Mouse (Mus musculus): ENCODE measurements around the gene Syngap1. TPM values are rescaled to one million over a fixed set of nuclear protein-coding genes. Genes with fewer than 3 reads are reported as not detected.
"Not testable (repeated sequence)": the region's sequence is repeated elsewhere in the genome, so short reads cannot be mapped to it uniquely, and the experiment has no call there.

Gene Syngap1
- polyA plus RNA-seq (2014; fragmentation: Nextera tagmentation; extraction: Ambion mirVana), result 2.9 and 3.7 TPM in 2 replicates

GRCm38 (mm10) chr17:26941031-26941789 is at the start of gene Syngap1:
Syngap1 (plus strand) TSS chr17:26941253.
- Histone ChIP-seq H3K4me3 (ENCODE audit: low read depth, low read length) (peak within 1 kb of the TSS; percentile 67), H3K9ac (ENCODE audit: low read depth, low read length) (peak within 1 kb of the TSS; percentile 84), H3K36me3 (ENCODE audit: control insufficient read depth, insufficient read depth, low read length) (peaks cover 3% of the 10 kb centered on the region), H3K27ac (ENCODE audit: low read depth, low read length) (peak within 1 kb of the TSS; percentile 96), H3K27me3 (ENCODE audit: control insufficient read depth, insufficient read depth, low read length) (no peaks in the 10 kb centered on the region), H3K4me1 (ENCODE audit: control insufficient read depth, insufficient read depth, low read length) (peaks cover 32% of the 10 kb centered on the region), H3K4me2 (peak within 1 kb of the TSS; percentile 99), H3K9me3 (replicated peaks; ENCODE audit: control insufficient read depth, low read length) (no peaks in the 10 kb centered on the region)
- WGBS (ENCODE audit: insufficient replicate concordance), result 4% methylated on average over 23 of the region's 24 CpGs
- no peak for ATAC-seq (replicated peaks; ENCODE audit: insufficient number of reproducible peaks, low FRiP score, low TSS enrichment)

- H3K4me2 ChIP-seq, result peak overlapping the region; percentile 52
- ATAC-seq (replicated peaks; ENCODE audit: insufficient number of reproducible peaks, low FRiP score, low TSS enrichment), result peak; percentile 78
- peak overlapping the region; percentile 89 for H3K27ac ChIP-seq (ENCODE audit: low read depth, low read length)
- peaks cover 38% of the 10 kb centered on the region for H3K4me1 ChIP-seq (ENCODE audit: control insufficient read depth, insufficient read depth, low read length)
- 23% methylated on average over 16 of the region's 16 CpGs for WGBS (ENCODE audit: insufficient replicate concordance)
- H3K9me3 ChIP-seq (replicated peaks; ENCODE audit: control insufficient read depth, low read length), result no peaks in the 10 kb centered on the region
- 0 out of 2 replicates have a peak overlapping the region, but pooled peaks have one; percentile 4 for H3K4me3 ChIP-seq (ENCODE audit: low read depth, low read length)
- no peaks in the 10 kb centered on the region for H3K36me3 ChIP-seq (ENCODE audit: control insufficient read depth, insufficient read depth, low read length)
- H3K27me3 ChIP-seq (ENCODE audit: control insufficient read depth, insufficient read depth, low read length), result no peaks in the 10 kb centered on the region
- H3K9ac ChIP-seq (ENCODE audit: low read depth, low read length), result peak overlapping the region; percentile 56; the same call in 1 of the 2 replicates
Observed at GRCm38 (mm10) chr17:26892635-26893375, 48.2 kb upstream of the Syngap1 start.

- no peak overlapping the region for H3K9ac ChIP-seq (ENCODE audit: low read depth, low read length)
- WGBS (ENCODE audit: insufficient replicate concordance), result 38% methylated on average over 6 of the region's 6 CpGs
- no peaks in the 10 kb centered on the region for H3K36me3 ChIP-seq (ENCODE audit: control insufficient read depth, insufficient read depth, low read length)
- H3K4me2 ChIP-seq, result no peak overlapping the region
- no peak for ATAC-seq (replicated peaks; ENCODE audit: insufficient number of reproducible peaks, low FRiP score, low TSS enrichment)
- no peaks in the 10 kb centered on the region for H3K9me3 ChIP-seq (replicated peaks; ENCODE audit: control insufficient read depth, low read length)
- no peak overlapping the region for H3K4me3 ChIP-seq (ENCODE audit: low read depth, low read length)
- no peaks in the 10 kb centered on the region for H3K27me3 ChIP-seq (ENCODE audit: control insufficient read depth, insufficient read depth, low read length)
- H3K4me1 ChIP-seq (ENCODE audit: control insufficient read depth, insufficient read depth, low read length), result peaks cover 31% of the 10 kb centered on the region
- peak overlapping the region; percentile 89 for H3K27ac ChIP-seq (ENCODE audit: low read depth, low read length)
Observed at GRCm38 (mm10) chr17:26893492-26893891, 47.6 kb upstream of the Syngap1 start.

- 74% methylated on average over 6 of the region's 6 CpGs for WGBS (ENCODE audit: insufficient replicate concordance)
- H3K9ac ChIP-seq (ENCODE audit: low read depth, low read length), result no peak overlapping the region
- H3K4me3 ChIP-seq (ENCODE audit: low read depth, low read length), result no peak overlapping the region
- no peaks in the 10 kb centered on the region for H3K36me3 ChIP-seq (ENCODE audit: control insufficient read depth, insufficient read depth, low read length)
- no peaks in the 10 kb centered on the region for H3K27me3 ChIP-seq (ENCODE audit: control insufficient read depth, insufficient read depth, low read length)
- peaks cover 31% of the 10 kb centered on the region for H3K4me1 ChIP-seq (ENCODE audit: control insufficient read depth, insufficient read depth, low read length)
- H3K9me3 ChIP-seq (replicated peaks; ENCODE audit: control insufficient read depth, low read length), result no peaks in the 10 kb centered on the region
- H3K4me2 ChIP-seq, result no peak overlapping the region
- no peak for ATAC-seq (replicated peaks; ENCODE audit: insufficient number of reproducible peaks, low FRiP score, low TSS enrichment)
- H3K27ac ChIP-seq (ENCODE audit: low read depth, low read length), result no peak overlapping the region
Observed at GRCm38 (mm10) chr17:26894342-26894741, 46.7 kb upstream of the Syngap1 start.

GRCm38 (mm10) chr17:26895578-26895977 is 45.5 kb upstream of the Syngap1 start:
- no peak overlapping the region for H3K27ac ChIP-seq (ENCODE audit: low read depth, low read length)
- H3K4me1 ChIP-seq (ENCODE audit: control insufficient read depth, insufficient read depth, low read length), result peaks cover 31% of the 10 kb centered on the region
- no peak overlapping the region for H3K9ac ChIP-seq (ENCODE audit: low read depth, low read length)
- no peaks in the 10 kb centered on the region for H3K36me3 ChIP-seq (ENCODE audit: control insufficient read depth, insufficient read depth, low read length)
- H3K27me3 ChIP-seq (ENCODE audit: control insufficient read depth, insufficient read depth, low read length), result no peaks in the 10 kb centered on the region
- no peak overlapping the region for H3K4me2 ChIP-seq
- no peak overlapping the region for H3K4me3 ChIP-seq (ENCODE audit: low read depth, low read length)
- H3K9me3 ChIP-seq (replicated peaks; ENCODE audit: control insufficient read depth, low read length), result no peaks in the 10 kb centered on the region
- WGBS (ENCODE audit: insufficient replicate concordance), result 16% methylated on average over 10 of the region's 10 CpGs
- no peak for ATAC-seq (replicated peaks; ENCODE audit: insufficient number of reproducible peaks, low FRiP score, low TSS enrichment)

- WGBS (ENCODE audit: insufficient replicate concordance), result 71% methylated on average over 6 of the region's 6 CpGs
- H3K4me2 ChIP-seq, result no peak overlapping the region
- ATAC-seq (replicated peaks; ENCODE audit: insufficient number of reproducible peaks, low FRiP score, low TSS enrichment), result no peak
- H3K9ac ChIP-seq (ENCODE audit: low read depth, low read length), result no peak overlapping the region
- no peaks in the 10 kb centered on the region for H3K27me3 ChIP-seq (ENCODE audit: control insufficient read depth, insufficient read depth, low read length)
- H3K9me3 ChIP-seq (replicated peaks; ENCODE audit: control insufficient read depth, low read length), result no peaks in the 10 kb centered on the region
- H3K4me1 ChIP-seq (ENCODE audit: control insufficient read depth, insufficient read depth, low read length), result 0 out of 2 replicates have a peak, but pooled peaks cover 3% of the 10 kb centered on the region
- no peaks in the 10 kb centered on the region for H3K36me3 ChIP-seq (ENCODE audit: control insufficient read depth, insufficient read depth, low read length)
- no peak overlapping the region for H3K27ac ChIP-seq (ENCODE audit: low read depth, low read length)
- H3K4me3 ChIP-seq (ENCODE audit: low read depth, low read length), result no peak overlapping the region
Observed at GRCm38 (mm10) chr17:26900916-26901315, 40.1 kb upstream of the Syngap1 start.

- H3K36me3 ChIP-seq (ENCODE audit: control insufficient read depth, insufficient read depth, low read length), result no peaks in the 10 kb centered on the region
- H3K27ac ChIP-seq (ENCODE audit: low read depth, low read length), result no peak overlapping the region
- H3K4me1 ChIP-seq (ENCODE audit: control insufficient read depth, insufficient read depth, low read length), result no peaks in the 10 kb centered on the region
- no peak overlapping the region for H3K4me3 ChIP-seq (ENCODE audit: low read depth, low read length)
- ATAC-seq (replicated peaks; ENCODE audit: insufficient number of reproducible peaks, low FRiP score, low TSS enrichment), result no peak
- no peaks in the 10 kb centered on the region for H3K9me3 ChIP-seq (replicated peaks; ENCODE audit: control insufficient read depth, low read length)
- no peak overlapping the region for H3K4me2 ChIP-seq
- no peaks in the 10 kb centered on the region for H3K27me3 ChIP-seq (ENCODE audit: control insufficient read depth, insufficient read depth, low read length)
- no peak overlapping the region for H3K9ac ChIP-seq (ENCODE audit: low read depth, low read length)
- WGBS (ENCODE audit: insufficient replicate concordance), result 52% methylated on average over 5 of the region's 5 CpGs
Observed at GRCm38 (mm10) chr17:26904320-26904719, 36.7 kb upstream of the Syngap1 start.

GRCm38 (mm10) chr17:26907506-26907905 is 33.5 kb upstream of the Syngap1 start:
- H3K9ac ChIP-seq (ENCODE audit: low read depth, low read length); H3K9me3 ChIP-seq (replicated peaks; ENCODE audit: control insufficient read depth, low read length); H3K27ac ChIP-seq (ENCODE audit: low read depth, low read length); H3K36me3 ChIP-seq (ENCODE audit: control insufficient read depth, insufficient read depth, low read length); H3K4me1 ChIP-seq (ENCODE audit: control insufficient read depth, insufficient read depth, low read length); H3K4me3 ChIP-seq (ENCODE audit: low read depth, low read length); H3K27me3 ChIP-seq (ENCODE audit: control insufficient read depth, insufficient read depth, low read length); H3K4me2 ChIP-seq; ATAC-seq (replicated peaks; ENCODE audit: insufficient number of reproducible peaks, low FRiP score, low TSS enrichment): not testable (repeated sequence)
- 86% methylated on average over 14 of the region's 15 CpGs for WGBS (ENCODE audit: insufficient replicate concordance)

Data from heart, embryonic 11.5 days (tissue).